Mouse (Mus musculus) embryonic facial prominence, embryonic 12.5 days (tissue): Measurements from ENCODE around the gene Pik3cd. TPM values are rescaled to one million over a fixed set of nuclear protein-coding genes. Genes with fewer than 3 reads are reported as not detected.

Source experiments
- ATAC-seq: fragments of 200-750 bp; cut with Nextera tagmentation; 2 replicates; pipeline ENCODE4 v1.8.0; 2017; ENCODE audit not compliant: insufficient number of reproducible peaks, insufficient read depth, low FRiP score, low TSS enrichment
- H3K27ac ChIP-seq: fragments of 300-500 bp; sonication (generic); 2 replicates; pipeline ENCODE4 v1.5.1; 2016; ENCODE audit warnings: mild to moderate bottlenecking
- H3K27me3 ChIP-seq: fragments of 300-500 bp; sonication (generic); 2 replicates; pipeline ENCODE4 v1.6.1; 2016; ENCODE audit warnings: mild to moderate bottlenecking, moderate library complexity
- H3K36me3 ChIP-seq: fragments of 300-500 bp; sonication (generic); 2 replicates; pipeline ENCODE4 v1.6.1; 2016; ENCODE audit warnings: mild to moderate bottlenecking
- H3K4me1 ChIP-seq: fragments of 300-500 bp; sonication (generic); 2 replicates; pipeline ENCODE4 v1.6.1; 2016
- H3K4me2 ChIP-seq: fragments of 300-500 bp; sonication (generic); replicated peaks from 2 replicates; pipeline ENCODE4 v1.6.1; 2016; ENCODE audit warnings: mild to moderate bottlenecking, moderate library complexity
- H3K4me3 ChIP-seq: fragments of 300-500 bp; sonication (generic); 2 replicates; pipeline ENCODE4 v1.5.1; 2016; ENCODE audit warnings: mild to moderate bottlenecking
- H3K9ac ChIP-seq: fragments of 300-500 bp; sonication (generic); 2 replicates; pipeline ENCODE4 v1.6.1; 2016; ENCODE audit warnings: mild to moderate bottlenecking, moderate library complexity
- H3K9me3 ChIP-seq: fragments of 300-500 bp; sonication (generic); 2 replicates; pipeline ENCODE4 v1.6.1; 2016; ENCODE audit warnings: mild to moderate bottlenecking, moderate library complexity
- WGBS: fragments of 180-500 bp; shearing (Covaris S2); methylation state at CpG from one replicate; pipeline ENCODE4 v1.1.7; 2016; 5-methylcytosine and 5-hydroxymethylcytosine counted together
- polyA plus RNA-seq: library from polyadenylated mRNA; unstranded; fragments of >200 nt; fragmentation: Nextera tagmentation; extraction: Ambion mirVana; gene quantifications from 2 replicates; pipeline ENCODE4 v1.2.1, GENCODE M21; 2016

Pik3cd gene
- polyA plus RNA-seq, 1 experiment from 2014 or later: 5.5 TPM

- peak overlapping the region; percentile 96 for H3K4me2 ChIP-seq
- H3K27ac ChIP-seq: no peak overlapping the region
- H3K4me3 ChIP-seq: peak overlapping the region; percentile 91; the same call in 1 of the 2 replicates
- no peaks in the 10 kb centered on the region for H3K9me3 ChIP-seq
- H3K9ac ChIP-seq: no peak overlapping the region; the same call in 1 of the 2 replicates
- ATAC-seq: no peak
- peaks cover 13% of the 10 kb centered on the region for H3K36me3 ChIP-seq
- WGBS: 79% methylated on average over 5 of the region's 5 CpGs
- H3K4me1 ChIP-seq: peaks cover 46% of the 10 kb centered on the region
- H3K27me3 ChIP-seq: no peaks in the 10 kb centered on the region
These were observed 33.4 kb upstream of the Pik3cd start for GRCm38 (mm10) chr4:149735624-149736250.

- 84% methylated on average over 10 of the region's 10 CpGs for WGBS
- Histone ChIP-seq H3K9ac (no peak overlapping the region), H3K27ac (no peak overlapping the region), H3K27me3 (no peaks in the 10 kb centered on the region), H3K4me2 (no peak overlapping the region), H3K36me3 (peaks cover 21% of the 10 kb centered on the region), H3K9me3 (no peaks in the 10 kb centered on the region), H3K4me1 (peaks cover 46% of the 10 kb centered on the region), H3K4me3 (no peak overlapping the region)
- ATAC-seq: no peak
These were observed 32.5 kb upstream of the Pik3cd start for GRCm38 (mm10) chr4:149734730-149735475.

GRCm38 (mm10) chr4:149734246-149734645 lies 31.9 kb upstream of the Pik3cd start:
- Histone ChIP-seq H3K9ac (no peak overlapping the region), H3K36me3 (peaks cover 28% of the 10 kb centered on the region), H3K27ac (no peak overlapping the region)

GRCm38 (mm10) chr4:149733748-149734147 lies 31.4 kb upstream of the Pik3cd start:
- ATAC-seq: no peak
- 0 out of 2 replicates have a peak overlapping the region, but pooled peaks have one; percentile 1 for H3K4me2 ChIP-seq
- peaks cover 51% of the 10 kb centered on the region for H3K4me1 ChIP-seq
- H3K27me3 ChIP-seq: no peaks in the 10 kb centered on the region
- H3K4me3 ChIP-seq: no peak overlapping the region
- H3K9me3 ChIP-seq: no peaks in the 10 kb centered on the region
- H3K36me3 ChIP-seq: peaks cover 33% of the 10 kb centered on the region
- 48% methylated on average over 6 of the region's 6 CpGs for WGBS
- peak overlapping the region; percentile 43; the same call in 1 of the 2 replicates for H3K27ac ChIP-seq
- H3K9ac ChIP-seq: peak overlapping the region; percentile 32; the same call in 1 of the 2 replicates

More at GRCm38 (mm10) chr4:149734246-149734645, 31.9 kb upstream of the Pik3cd start:
- no peaks in the 10 kb centered on the region for H3K27me3 ChIP-seq
- H3K4me3 ChIP-seq: no peak overlapping the region
- H3K4me2 ChIP-seq: 0 out of 2 replicates have a peak overlapping the region, but pooled peaks have one; percentile 1
- no peaks in the 10 kb centered on the region for H3K9me3 ChIP-seq
- peaks cover 47% of the 10 kb centered on the region for H3K4me1 ChIP-seq
- 84% methylated on average over 6 of the region's 6 CpGs for WGBS
- no peak for ATAC-seq

- no peak for ATAC-seq
- H3K4me1 ChIP-seq: peaks cover 48% of the 10 kb centered on the region
- 0 out of 2 replicates have a peak overlapping the region, but pooled peaks have one; percentile 9 for H3K27ac ChIP-seq
- WGBS: 73% methylated on average over 10 of the region's 10 CpGs
- peaks cover 38% of the 10 kb centered on the region for H3K36me3 ChIP-seq
- H3K9ac ChIP-seq: no peak overlapping the region
- H3K4me3 ChIP-seq: no peak overlapping the region
- H3K27me3 ChIP-seq: no peaks in the 10 kb centered on the region
- H3K4me2 ChIP-seq: no peak overlapping the region
- H3K9me3 ChIP-seq: no peaks in the 10 kb centered on the region
These were observed 30.4 kb upstream of the Pik3cd start for GRCm38 (mm10) chr4:149732800-149733199.

- Histone ChIP-seq H3K9me3 (no peaks in the 10 kb centered on the region), H3K27me3 (no peaks in the 10 kb centered on the region), H3K9ac (no peak overlapping the region), H3K4me2 (no peak overlapping the region), H3K36me3 (peaks cover 43% of the 10 kb centered on the region), H3K4me1 (peaks cover 48% of the 10 kb centered on the region), H3K4me3 (no peak overlapping the region), H3K27ac (peak overlapping the region; percentile 9; the same call in 1 of the 2 replicates)
- no peak for ATAC-seq
- WGBS: 88% methylated on average over 3 of the region's 3 CpGs
These were observed 29.9 kb upstream of the Pik3cd start for GRCm38 (mm10) chr4:149732313-149732712.

- 82% methylated on average over 7 of the region's 7 CpGs for WGBS
These were observed 28.5 kb upstream of the Pik3cd start for GRCm38 (mm10) chr4:149730827-149731226.

GRCm38 (mm10) chr4:149728810-149729209 lies 26.4 kb upstream of the Pik3cd start:
- no peak overlapping the region for H3K4me2 ChIP-seq
- no peak overlapping the region for H3K27ac ChIP-seq
- no peaks in the 10 kb centered on the region for H3K27me3 ChIP-seq
- H3K9me3 ChIP-seq: no peaks in the 10 kb centered on the region
- H3K9ac ChIP-seq: no peak overlapping the region
- H3K4me1 ChIP-seq: peaks cover 14% of the 10 kb centered on the region
- H3K36me3 ChIP-seq: peaks cover 76% of the 10 kb centered on the region
- H3K4me3 ChIP-seq: no peak overlapping the region
- ATAC-seq: no peak
- 70% methylated on average over 8 of the region's 8 CpGs for WGBS

More at GRCm38 (mm10) chr4:149730827-149731226, 28.5 kb upstream of the Pik3cd start:
- Histone ChIP-seq H3K4me2 (no peak overlapping the region), H3K4me1 (peaks cover 34% of the 10 kb centered on the region), H3K36me3 (peaks cover 57% of the 10 kb centered on the region), H3K27me3 (no peaks in the 10 kb centered on the region), H3K9ac (no peak overlapping the region), H3K27ac (no peak overlapping the region), H3K9me3 (no peaks in the 10 kb centered on the region), H3K4me3 (no peak overlapping the region)
- ATAC-seq: no peak

GRCm38 (mm10) chr4:149727636-149728035 lies 25.3 kb upstream of the Pik3cd start:
- no peak for ATAC-seq

GRCm38 (mm10) chr4:149725661-149726350 lies 23.4 kb upstream of the Pik3cd start:
- no peaks in the 10 kb centered on the region for H3K27me3 ChIP-seq
- no peaks in the 10 kb centered on the region for H3K9me3 ChIP-seq
- H3K36me3 ChIP-seq: peaks cover 86% of the 10 kb centered on the region
- WGBS: 68% methylated on average over 15 of the region's 15 CpGs
- H3K4me3 ChIP-seq: no peak overlapping the region
- no peak for ATAC-seq
- no peak overlapping the region for H3K27ac ChIP-seq
- no peak overlapping the region for H3K4me2 ChIP-seq
- H3K4me1 ChIP-seq: 0 out of 2 replicates have a peak, but pooled peaks cover 5% of the 10 kb centered on the region
- no peak overlapping the region for H3K9ac ChIP-seq

More at GRCm38 (mm10) chr4:149727636-149728035, 25.3 kb upstream of the Pik3cd start:
- Histone ChIP-seq H3K27ac (no peak overlapping the region), H3K9me3 (no peaks in the 10 kb centered on the region), H3K27me3 (no peaks in the 10 kb centered on the region), H3K4me2 (no peak overlapping the region), H3K36me3 (peaks cover 80% of the 10 kb centered on the region), H3K4me1 (0 out of 2 replicates have a peak, but pooled peaks cover 5% of the 10 kb centered on the region), H3K4me3 (no peak overlapping the region), H3K9ac (no peak overlapping the region)
- WGBS: 97% methylated on average over 5 of the region's 5 CpGs

- no peak overlapping the region for H3K9ac ChIP-seq
- no peaks in the 10 kb centered on the region for H3K27me3 ChIP-seq
- H3K9me3 ChIP-seq: no peaks in the 10 kb centered on the region
- no peak overlapping the region for H3K27ac ChIP-seq
- 91% methylated on average over 17 of the region's 17 CpGs for WGBS
- no peak overlapping the region for H3K4me3 ChIP-seq
- ATAC-seq: no peak
- H3K4me2 ChIP-seq: no peak overlapping the region
- H3K36me3 ChIP-seq: peaks cover 86% of the 10 kb centered on the region
- H3K4me1 ChIP-seq: 0 out of 2 replicates have a peak, but pooled peaks cover 5% of the 10 kb centered on the region
These were observed 22.6 kb upstream of the Pik3cd start for GRCm38 (mm10) chr4:149724916-149725470.
